Mouse (Mus musculus) layer of hippocampus, postnatal 25 days (tissue): ENCODE measurements at regions not wholly inside any gene's neighbourhood (a gene's known extent, or its start where the extent isn't known, plus 50 kb on each side); places are given as distances from the start of the nearest gene placed in this dataset.

Source experiments
- DNase-seq, 2 experiments: peaks; one replicate each; pipeline ENCODE4 v3.0.0; 2022; ENCODE audit warnings: mixed read lengths in 2 of 2, low spot score in 1 of 2; ENCODE audit errors: extremely low spot score in 1 of 2

DNA sequence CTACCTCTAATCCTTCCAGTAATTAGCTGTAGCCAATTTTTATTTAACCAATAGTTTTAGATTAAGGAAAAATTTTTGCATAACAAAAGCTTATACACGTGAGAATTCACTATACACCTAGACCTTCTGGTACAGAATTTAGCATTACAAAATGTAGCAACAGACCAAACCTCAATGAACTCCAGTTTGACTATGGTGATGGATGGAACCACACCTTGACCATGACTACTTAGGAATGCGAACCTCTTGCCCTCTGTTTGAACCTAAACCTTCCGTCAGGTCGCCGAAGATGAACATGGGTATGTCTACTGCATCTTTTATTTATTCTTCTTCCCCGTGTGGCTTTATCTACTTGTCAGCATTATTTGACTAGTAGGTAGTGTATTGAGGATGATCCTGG is 105.9 kb upstream of the Arl4c start:
- DNase-seq, result no peak

DNA sequence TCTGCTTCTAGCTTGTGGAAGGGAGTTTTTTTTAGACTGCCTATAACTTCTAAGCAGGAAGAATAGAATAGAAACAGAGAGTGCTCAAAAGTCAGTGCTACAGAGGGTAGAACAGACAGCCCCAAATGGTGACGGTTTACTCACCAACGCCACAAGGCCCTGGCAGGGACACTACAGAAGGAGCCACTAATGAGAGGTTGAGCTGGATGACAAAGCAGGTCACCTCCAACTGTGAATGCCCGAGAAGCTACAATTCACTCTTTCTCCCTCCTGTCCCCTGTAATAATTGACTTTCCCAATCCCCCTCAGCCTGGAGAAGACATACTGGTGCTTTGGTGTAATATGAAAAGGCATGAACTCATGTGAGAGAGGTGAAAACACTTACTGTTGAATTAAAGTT is 106.5 kb upstream of the Arl4c start:
- DNase-seq, result no peak

DNA sequence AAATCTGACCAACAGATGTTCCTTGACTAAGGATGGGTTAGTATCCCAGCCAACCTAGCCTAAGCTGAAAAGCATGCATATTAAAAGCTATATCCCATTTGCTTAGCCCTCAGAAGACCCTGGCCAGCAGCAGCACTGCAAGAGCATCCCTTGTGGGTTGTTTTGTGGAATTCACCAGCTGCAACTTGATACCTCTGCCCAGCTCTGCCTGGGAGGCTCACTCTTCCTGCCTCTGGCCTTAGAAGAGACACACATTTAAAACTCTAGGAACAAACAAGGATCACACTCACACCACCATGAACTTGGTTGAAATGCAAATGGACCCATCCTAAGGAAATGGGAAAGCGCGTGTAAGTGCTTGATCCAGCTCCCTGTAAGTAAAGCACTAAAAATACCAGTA is 107.7 kb upstream of the Arl4c start:
- DNase-seq, result no peak

DNA sequence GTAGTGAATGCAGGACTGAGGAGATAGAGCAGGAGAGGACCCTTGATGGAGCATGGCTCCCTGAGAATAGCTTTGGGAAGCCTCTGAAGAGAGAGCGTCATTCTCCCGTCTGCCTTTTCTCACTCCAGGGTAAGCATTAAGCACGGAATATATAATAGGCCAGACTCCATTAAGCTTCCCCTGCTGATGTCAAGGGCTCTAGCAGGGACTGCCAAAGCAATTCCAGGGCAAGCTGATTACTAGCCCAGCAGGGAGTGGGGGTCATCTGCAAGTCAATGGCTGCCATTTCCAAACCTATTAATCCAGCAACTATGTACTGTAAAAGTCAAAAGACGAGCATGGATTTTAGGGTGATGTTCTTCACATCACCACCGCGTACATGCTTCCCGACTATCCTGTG is 111.2 kb upstream of the Arl4c start:
- DNase-seq, result no peak

DNA sequence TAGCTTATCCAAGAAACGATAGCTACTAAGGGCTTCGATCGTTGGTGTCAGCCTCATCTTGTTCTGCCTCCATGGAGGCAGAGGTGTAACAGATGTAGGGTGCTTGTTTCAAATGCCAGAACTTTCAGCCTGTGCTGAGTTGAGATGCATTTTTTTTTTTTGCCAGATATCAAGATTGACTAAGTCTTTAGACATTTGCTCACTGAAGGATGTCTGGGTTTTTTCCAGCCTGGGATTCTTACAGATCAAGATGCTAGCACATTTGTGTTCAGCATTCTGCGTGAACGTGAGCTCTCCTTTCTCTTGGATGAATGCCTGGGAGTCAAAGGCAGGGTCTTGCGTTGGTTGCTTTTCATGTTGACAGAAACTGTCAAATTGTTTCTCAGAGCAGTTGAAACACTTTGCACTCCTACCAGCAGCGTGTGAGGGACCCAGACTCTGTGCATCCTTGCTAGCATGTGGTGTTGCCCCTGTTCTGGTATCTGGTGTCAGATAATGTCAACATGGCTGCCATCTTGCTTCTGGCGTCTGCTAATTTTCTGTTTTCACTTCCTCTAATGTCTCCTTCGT is 114.4 kb upstream of the Arl4c start:
- DNase-seq, result no peak

DNA sequence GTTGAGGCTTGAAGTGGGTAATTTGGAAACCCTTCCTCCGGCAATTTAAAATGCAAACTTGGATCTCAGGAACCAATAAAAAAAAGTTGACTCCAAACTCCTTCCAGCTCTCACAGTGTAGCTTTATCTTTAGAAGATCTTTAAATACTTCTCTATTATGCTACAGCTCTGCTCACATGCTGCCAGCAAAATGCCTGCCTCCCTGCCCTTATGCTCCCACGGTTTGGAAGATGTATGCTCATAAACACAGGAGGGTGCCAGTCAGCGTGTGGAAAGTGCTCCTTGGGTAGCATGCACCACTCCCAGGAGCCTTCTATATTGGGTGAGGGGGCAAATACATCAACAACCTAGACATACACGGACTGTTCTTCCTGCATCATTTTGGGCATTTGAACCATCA is 123.2 kb upstream of the Arl4c start:
- no peak for DNase-seq

DNA sequence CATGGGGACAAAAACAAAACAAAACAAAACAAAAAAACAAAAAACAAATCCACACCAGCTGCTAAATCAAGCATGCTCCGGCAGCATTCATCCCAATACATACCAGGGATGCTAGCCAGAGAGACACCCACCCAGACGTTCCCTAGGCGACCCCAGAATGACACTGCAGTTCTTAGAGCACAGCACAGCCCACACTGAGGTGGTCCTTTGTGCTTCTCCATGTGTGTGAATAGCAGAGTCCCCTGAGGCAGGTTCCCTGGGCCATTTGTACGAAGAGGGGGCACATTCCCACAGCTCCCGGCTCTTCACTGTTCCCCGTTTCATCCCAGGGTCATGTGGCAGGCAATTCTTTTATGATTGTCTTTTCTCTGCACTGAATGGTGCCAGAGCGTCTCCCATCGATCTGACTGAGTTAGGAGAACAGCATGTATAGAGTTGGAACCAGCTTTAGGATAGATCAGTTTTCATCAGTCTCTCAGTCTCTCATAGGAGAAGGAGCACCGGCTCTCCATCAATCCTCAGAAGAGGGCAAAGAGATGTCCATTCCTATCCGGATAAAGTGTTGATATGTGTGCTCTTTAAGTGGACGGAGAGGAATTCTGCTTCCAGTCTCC is 136.7 kb upstream of the Arl4c start:
- no peak for DNase-seq

DNA sequence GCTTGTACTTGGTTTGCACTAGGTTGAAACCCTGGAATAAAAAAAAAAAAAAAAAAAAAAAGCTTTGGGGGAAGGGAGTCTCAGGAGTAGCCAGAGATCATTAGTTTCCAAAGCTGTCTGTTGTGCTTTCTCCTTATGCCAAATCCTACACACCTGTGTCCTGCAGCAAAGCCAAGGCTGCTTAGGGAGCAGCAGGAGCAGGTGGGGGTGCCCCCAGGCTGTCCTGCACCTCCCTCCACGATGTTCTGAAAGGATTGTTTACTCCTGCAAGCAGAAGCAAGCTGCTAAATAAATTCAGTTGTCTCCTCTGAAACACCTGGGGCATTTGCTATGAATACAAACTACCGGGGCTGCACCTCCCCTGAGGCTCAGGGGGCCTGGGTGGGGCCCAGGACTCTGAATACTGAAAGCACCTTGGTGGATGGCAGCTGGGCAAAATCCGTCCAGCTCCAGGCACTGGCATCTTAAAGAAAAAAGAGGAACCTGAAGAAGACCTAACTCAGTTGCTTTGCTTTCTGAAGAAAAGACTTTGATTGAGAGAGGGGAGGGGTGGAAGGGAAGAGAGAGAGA is 137.5 kb upstream of the Arl4c start:
- no peak for DNase-seq

DNA sequence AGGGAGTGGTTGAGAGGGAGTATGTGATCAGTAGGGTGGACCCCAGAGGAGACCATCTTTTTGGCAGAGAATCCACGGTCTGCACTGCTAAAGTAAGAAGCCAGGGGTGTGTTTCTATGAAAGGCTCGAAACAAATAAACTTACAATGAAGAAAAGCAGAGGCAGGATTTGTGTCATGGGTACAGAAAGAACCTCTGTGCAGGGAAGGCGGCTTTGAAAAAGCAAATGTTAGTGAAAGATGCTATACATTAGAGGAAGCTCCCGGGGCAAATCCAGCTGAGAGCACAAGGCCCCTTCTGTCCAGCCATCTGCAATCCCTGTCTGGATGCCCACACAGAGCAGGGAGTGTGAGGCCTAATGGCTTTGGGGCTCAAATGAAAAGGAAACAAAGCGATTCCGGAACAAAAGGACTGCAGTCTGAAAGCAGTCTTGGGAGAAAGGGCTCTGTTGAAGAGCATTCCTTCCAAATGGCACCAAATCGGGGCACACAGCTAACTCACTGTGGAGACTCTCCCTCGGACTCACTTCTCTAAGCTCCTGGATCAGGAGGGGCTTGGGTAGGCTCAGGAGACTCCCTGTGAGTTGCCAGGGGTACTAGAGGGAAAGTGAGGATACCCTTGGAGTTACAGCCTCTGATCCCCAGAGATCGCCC is 138.1 kb upstream of the Arl4c start:
- DNase-seq, result no peak

DNA sequence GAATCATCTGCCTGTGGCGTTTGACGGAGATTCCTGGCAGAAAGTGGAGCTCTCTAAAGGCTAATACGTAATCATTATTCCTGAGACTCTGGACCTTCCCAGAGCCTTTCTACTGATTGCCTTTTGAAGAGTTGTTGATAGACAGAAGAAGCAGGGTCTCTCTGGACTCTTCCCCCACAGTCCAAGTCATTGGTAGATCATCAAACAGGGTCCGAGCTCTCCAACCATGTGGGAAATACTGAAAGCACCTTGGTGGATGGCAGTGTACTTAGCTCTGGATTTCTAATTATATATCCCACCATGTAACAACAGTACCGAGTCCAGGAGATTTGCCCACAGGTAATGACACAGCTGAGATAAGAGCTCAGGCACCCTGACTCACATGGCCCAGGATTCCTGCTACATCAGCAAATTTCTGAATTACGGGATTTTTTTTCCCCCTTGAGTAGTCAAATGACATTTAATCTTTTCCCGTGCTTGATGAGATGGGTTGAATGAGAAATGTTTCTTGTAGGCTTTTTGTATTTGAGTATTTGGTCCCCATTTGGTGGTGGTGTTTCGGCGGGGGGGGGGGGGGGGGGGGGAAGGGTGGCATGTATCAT is 139.1 kb upstream of the Arl4c start:
- no peak for DNase-seq

DNA sequence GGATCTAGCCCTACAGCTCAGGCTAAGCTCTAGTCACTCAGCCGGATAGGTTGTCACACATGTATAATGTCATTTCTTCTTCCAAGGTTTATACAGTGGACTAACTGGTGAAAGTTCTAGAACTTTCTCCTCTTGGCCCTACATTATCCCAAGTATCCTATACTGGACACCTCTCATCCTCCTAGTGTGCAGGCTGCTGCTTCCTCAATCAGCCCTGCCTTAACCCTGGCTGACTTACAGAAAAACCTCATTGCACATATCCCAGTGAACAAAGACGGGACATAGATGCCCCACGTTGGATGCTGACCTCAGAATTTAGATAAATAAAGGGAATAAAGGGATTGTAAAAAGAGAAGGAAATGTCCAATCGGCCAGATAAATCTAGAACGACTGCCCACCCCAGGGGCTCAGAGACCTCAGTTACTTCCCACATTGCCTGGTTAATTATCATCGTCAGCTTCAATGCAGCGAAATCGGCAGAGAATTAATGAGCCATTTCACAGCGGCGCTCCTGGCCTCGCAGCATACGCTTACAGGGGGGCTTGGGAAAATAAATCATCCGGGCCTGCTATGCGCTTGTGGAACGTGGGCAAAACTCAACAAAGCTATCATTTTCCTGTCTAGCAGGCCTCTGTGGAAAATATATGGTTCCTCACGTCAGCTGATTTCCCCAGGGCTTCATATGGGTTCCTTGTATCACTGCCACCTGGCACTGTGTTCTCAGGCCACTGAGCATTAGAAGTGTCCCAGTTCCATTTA is 145.5 kb upstream of the Arl4c start:
- no peak for DNase-seq

DNA sequence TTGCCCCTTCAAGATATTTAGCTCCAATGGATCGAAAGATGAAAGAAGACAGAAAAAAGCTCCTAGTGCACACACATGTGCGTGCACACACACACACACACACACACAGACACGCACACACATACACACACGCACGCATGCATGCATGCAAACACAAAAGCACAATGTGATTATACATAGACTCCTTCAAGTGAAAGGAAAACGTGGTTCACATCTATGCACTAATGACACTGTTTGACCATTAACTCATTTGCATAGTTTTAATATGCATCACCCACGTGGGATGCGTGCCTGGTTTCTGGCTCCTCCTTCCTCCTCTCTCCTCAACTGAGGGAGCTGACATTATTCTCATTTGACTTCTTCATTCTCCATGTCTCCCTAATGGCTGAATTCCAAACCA is 146.2 kb upstream of the Arl4c start:
- no peak for DNase-seq

DNA sequence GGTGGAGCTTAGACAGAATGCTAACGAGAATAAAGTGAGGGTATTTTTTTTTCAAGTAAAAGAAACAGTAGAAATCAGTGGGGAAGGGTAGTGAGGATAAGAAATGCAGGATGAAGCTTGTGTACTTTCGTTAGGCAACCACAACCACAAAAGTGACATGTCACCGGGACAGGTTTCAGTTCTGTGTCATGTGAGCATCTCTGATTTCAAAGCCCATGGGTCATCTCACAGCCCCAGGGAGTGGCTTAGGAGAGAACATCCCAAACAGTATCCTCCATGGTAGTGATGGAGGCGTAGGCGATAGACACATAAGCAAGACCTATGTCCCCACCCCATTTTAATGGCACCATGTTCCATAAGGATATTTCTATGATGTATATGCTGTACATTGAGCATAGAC is 147.4 kb upstream of the Arl4c start:
- no peak for DNase-seq

DNA sequence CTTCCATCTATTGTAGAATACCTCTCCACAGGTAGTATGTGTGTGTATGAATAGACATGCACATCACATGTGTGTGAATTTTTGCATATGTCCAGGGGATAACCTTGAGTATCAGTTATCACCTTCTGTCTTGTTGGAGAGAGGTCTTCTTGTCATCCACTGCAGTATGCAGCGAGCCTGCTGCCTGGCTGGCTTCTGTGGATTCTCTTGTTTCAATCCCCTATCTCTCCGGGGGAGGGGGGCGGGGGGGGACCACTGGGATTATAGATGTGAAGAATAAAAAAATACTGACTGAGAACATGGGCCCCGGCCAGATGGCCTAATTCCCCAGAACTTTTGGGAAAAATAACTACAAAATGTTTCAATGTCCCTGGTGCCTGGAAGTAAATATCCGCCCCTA is 149.9 kb upstream of the Arl4c start:
- DNase-seq, result no peak

DNA sequence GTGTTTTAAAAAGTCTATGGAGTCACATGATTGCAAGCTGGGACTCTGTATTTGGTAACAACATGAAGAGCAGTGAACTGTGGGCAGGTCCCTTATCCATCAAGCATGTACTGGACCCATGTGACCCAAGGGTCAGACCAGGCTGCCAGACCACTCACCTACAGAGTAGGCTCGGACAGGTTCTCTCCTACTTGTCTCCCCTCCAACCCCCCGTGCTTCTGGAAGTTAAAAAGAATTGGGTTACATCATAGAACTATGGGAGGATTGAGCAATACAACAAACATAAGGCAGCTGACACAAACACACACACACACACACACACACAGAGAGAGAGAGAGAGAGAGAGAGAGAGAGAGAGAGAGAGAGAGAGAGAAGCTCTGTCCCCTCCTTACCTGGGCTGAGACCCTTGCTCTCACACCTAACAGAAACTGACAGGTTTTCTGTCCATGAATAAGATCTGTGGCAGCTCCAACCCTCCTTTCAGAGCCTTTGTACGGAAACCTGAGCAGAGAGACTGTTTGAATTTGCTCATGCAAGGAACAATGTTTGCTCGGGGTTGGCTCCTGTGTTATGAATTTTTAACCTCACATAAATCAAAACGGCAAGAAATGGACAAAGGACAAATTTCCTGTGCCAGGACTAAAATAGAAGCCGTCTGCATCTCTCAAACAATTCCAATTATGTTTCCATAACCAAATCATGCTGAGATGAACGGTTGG is 159.0 kb upstream of the Arl4c start:
- no peak for DNase-seq

DNA sequence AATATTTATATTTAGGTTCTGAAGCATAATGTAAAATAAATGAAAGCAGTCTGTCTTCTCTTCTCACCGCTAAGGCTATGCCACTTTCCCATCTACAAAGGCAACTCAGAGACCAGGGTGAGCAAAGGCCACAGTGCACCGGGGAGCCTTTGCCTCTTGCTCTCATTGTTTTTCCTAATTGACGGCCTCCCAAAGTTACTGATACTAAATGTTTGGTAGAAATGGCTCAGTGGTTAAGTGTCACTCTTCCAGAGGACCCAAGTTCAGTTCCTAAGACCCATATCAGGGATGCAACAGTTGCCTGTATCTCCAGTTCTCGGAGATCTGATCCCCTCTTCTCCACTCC is 159.5 kb upstream of the Arl4c start:
- no peak for DNase-seq

DNA sequence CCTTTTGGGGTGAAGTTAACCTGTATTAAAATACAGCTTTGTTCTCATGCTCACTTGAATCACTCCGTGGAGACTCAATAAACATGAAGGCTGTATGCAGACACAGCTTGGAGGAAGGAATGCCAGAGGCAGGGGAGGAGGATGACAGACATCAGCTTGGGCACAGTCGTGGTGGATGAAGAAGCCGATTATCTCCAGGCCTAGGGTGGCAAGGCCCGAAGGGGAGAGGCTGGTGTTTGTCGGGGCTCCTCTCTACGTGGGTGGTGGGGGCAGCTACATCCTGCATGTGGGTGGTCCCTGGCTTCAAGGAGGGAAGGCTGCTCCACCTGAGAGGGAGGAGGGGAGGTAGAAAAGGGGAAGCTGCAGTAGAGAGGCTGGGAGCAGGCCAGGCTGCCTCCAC is 163.4 kb upstream of the Arl4c start:
- DNase-seq, result no peak

DNA sequence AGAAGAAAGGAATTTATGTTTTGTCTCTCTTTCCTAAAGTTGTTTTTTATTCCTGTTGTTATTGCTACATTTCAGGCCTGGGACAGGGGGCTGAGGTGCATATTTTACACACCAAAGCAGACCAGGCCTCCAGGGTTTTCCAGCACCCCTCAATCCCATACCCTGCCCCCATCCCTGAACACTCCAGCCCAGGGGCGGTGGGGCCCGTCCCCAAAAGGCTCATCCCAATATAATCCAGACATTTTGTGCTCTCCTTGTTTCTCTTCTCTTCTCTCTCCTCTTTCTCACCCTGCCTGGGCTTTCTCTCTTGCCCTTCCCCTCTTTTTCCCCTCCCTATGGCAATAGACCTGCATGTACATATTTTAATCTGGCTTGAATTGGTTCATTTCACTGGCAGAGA is 164.6 kb upstream of the Arl4c start:
- DNase-seq, result no peak

DNA sequence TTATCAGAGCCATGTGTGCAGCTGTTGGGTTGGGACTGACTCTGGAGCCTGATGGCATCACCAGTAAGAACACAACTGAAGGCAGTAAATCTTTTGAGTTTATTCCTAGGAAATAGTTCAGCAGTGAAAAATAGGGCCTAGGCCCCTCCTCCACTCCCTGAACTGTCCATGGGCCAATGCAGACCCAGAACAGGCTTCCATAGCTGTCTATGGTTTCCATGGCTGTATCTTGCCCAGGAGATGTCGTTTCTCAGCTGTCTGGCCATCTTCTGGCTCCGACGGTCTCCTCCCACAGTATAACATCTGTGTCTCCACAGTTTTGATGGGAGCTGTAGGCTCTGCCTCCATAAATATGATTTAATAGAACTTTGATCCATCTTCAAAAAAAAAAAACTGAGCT is 165.1 kb upstream of the Arl4c start:
- no peak for DNase-seq

DNA sequence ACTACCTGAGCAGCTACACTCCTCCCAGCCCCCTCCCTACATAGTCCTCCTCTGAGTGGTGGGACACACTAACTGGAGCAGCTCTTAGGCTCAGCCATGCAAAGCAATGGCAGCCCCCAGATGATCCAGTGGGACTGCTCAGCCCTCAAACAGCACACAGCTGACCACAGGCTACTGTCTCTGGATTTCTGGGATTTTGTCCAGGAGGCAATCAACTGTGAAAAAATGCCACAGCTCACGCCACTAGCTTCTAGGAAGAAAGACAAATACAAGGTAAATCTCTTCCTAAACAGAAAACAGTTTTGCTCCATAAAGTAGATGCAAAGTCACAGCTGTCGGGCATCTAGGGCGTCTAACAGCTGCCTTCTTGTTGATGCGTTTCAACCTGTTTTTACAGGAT is 167.9 kb upstream of the Arl4c start:
- no peak for DNase-seq
